Mouse (Mus musculus): ENCODE measurements at regions not wholly inside any gene's neighbourhood (a gene's known extent, or its start where the extent isn't known, plus 50 kb on each side); places are given as distances from the start of the nearest gene placed in this dataset.
"Not testable (repeated sequence)": the region's sequence is repeated elsewhere in the genome, so short reads cannot be mapped to it uniquely, and the experiment has no call there.

GRCm38 (mm10) chr9:33533101-33533810, 897.2 kb downstream of the Ets1 start:
- no peak for DNase-seq

DNA sequence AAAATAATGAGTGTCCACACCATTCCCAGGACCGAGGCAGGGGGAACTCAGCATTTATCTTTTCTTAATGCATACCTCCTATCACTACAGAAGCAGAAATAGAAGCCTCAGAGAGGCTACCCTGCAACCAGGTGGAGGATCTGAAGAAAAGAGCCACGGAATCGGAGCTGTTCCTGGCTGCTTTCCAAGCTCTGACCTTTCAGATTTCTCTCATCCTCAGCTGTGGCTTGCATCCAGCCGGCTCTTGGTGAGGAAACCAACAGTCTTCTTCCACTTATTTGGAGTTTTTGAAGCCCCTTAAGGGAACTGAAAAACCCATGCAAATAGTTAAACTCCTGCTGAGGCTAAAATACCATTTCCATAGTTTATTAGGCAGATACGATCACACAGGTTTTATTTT, 907.3 kb downstream of the Ets1 start:
- no peak for DNase-seq

DNA sequence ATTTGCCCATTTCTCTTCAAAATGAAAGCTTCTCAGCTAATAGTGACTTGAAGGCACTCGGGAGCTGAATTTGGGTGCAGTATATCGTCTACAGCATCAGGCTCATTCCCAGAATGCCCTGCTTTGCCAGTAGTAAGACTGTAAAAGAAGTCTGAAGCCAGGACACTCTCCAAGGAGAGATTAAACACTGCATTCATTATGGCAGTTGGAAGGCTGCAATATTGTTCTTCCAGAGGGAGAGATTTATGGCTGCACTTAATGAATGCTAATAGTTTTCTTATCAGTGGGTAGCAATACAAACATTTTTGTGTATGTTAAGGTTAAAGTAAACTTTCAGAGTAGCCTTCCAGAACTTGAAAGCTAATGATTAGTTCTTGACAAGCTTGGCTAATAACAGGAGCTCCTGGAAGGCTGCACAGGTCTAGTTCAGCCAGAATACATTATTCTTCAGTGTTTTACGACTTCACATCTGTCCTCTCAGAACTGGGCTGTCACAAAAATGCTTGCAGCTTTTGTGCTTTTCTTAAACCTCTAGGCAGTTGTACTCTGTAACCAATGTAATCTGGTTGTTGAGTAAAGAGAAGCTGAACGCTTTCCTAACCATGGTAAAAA, 910.2 kb downstream of the Ets1 start:
- DNase-seq = no peak

DNA sequence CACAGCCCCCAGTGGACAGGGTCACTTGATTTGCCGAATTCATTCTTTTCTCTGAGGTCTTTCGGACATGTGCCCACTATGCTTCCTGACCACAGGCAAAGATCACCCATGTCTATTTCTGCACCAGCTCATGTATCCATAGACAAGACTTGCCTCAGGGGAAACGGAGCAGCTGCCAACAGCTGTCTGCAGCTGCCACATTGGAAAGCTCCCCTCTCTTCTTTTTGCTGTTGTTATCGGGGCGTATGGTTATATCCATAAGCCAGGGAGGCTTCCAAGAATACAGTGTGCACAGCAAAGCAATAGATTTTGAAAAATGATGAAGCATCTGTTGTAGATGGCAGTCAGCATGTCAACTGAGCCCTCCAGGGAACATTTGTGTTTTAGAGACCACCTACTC, 913.4 kb downstream of the Ets1 start:
- DNase-seq = no peak

- DNase-seq = no peak
Measured at GRCm38 (mm10) chr9:33571990-33572389, 913.7 kb upstream of the Kirrel3 start.

GRCm38 (mm10) chr9:33611511-33611910, 874.2 kb upstream of the Kirrel3 start:
- DNase-seq = no peak

DNA sequence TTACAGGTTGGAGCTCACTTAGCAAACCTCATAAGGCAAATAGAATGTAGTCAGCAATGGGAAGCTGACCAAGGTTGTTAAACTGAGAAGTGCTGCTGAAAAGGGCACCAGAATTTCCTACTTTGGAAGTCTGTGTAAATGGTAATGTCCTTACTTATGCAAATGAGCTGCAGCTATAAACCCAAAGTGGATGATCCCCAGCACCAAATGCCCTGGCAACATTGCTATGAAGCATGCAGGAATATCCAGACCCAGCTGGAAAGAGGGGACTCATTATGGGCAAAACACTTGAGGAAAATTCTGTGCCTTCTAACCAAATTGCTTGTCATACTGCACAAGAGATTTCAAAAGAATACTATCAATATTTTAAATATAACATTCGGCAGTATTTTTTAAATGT, 861.3 kb upstream of the Kirrel3 start:
- no peak for DNase-seq

- no peak for DNase-seq
Measured at GRCm38 (mm10) chr9:33629731-33630473, 855.8 kb upstream of the Kirrel3 start.

- DNase-seq = no peak
Measured at GRCm38 (mm10) chr9:33662978-33663377, 822.7 kb upstream of the Kirrel3 start.

DNA sequence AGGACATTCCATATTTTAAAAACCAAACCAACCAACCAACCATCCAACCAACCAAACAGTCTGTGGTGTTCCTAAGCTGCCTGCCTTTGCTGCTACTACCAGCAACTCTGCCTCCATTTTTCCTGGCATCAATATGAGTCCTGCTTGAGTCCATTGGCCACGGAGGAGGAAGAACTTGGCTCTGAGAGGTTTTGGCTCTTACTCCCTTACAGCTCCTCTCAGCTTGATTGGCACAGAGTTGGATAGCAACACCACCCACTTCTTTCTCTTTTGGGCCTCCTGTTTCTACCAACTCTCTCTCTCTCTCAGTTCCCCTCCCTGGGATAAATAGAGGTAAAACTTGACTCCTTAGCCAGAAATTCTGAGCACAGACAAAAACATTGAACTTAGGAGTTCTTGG, 804.6 kb upstream of the Kirrel3 start:
- DNase-seq = no peak

DNA sequence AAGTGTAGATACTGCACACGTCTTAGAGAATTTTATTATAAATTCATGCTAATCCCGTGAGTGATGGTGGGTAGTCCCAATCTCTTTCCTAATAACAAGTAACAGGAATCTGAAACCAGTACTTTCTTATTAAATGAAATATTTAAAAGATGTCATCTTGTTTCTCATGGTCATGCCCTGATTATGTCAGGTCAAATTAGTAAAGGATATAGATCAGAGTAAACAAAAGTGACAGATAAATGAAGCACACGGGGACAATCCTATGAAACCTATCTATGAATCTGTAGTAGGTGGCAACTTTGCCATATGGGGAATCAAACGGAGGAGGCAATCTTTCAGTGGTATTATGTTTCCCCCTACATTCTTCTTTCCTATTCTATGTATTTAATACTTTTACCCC, 794.0 kb upstream of the Kirrel3 start:
- DNase-seq = no peak

GRCm38 (mm10) chr9:33717614-33718013, 768.1 kb upstream of the Kirrel3 start:
- no peak for DNase-seq

DNA sequence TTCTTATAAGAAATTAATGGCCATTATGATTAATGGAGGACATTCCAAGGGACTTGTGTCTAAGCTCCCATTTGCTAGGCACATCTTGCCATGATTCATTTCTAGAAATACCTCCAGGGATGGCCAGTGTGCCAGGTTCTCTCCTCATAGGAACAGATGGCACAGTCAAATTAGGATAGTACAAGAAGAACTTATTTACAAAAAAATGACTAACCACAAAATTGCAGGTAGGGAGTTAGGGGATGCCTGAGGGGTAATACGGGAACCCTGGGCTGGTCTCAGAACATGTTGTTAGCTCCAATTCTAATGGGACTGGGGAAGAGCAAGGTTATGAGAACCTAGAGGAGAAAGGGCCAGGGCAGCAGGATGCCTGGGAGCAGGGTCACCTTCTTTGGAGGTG, 760.9 kb upstream of the Kirrel3 start:
- no peak for DNase-seq

- DNase-seq = not testable (repeated sequence)
Measured at GRCm38 (mm10) chr9:33728058-33728457, 757.6 kb upstream of the Kirrel3 start.

DNA sequence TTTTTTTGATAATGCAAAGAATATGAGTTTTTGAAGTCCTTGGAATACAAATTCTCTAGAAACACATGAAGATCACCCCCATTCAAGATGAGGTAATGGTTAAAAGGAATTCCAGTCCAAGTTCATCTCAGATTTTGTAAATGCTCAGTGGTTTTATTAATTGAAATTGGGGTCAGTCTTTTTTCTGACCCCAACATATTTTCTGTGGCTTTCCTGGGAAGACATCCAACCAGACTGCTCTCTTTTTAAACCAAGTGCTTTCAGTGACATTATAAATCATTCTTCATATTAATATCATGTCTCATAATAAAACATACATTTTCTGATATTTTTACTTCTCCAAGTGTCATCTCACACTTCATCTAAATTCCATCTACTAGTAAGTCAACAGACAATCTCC, 725.0 kb upstream of the Kirrel3 start:
- no peak for DNase-seq

DNA sequence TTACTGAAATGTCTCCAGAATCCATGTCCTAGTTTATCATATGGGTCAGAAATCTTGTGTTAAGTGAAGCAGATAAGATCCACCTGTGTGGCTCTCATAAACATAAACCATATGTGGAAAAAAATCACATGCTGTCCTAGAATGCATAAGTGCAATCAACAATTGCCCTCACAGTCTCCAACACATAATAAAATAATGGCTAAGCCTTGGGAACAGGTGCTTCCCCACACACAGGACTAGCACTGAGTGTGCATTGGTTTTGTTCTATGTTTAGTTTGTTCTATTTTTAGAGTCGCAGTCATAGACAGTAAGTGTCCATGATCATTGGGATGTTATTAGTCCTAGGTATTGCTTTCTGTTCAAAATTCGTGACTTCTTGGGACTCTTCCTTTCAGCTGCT, 719.5 kb upstream of the Kirrel3 start:
- no peak for DNase-seq

- no peak for DNase-seq
Measured at GRCm38 (mm10) chr9:33769811-33770210, 715.9 kb upstream of the Kirrel3 start.

DNA sequence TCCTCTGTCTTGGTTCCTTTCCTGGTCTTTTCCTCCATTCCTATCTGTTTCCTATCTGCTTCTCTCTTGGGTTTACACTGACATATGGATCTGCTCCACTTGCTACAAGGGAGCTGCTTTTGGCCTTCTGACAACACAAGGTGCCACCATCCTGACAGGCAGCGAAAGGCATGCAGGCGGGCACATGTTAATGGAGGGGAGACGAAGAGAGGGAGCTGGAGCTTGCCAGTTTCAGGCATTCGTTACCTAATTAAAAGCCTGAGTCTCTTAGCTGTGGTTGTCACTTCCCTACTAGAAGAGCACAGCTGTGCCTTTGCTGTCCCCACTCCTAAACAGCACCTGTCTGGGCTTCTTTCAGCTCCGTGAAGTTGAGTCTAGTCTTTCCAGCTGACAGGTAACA, 711.5 kb upstream of the Kirrel3 start:
- DNase-seq = no peak

DNA sequence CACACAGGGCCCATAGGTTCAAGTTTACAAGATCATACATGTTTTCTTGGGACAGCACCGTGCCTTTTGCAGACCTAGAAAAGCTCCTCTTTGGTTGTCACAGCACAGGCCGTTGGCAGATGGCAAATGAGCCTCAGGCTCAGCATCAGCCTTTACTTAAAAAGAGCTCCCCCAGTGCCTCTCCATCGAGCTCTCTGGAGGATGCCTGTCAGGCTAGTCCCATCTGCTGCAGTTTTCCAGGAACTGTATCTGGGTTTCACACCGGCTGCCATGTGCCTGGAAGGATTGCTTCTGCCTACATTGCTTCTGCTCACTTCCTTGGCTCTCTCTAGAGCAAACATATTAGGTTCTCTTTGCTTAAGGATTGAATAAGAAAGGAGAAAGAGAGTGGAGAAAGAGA, 695.1 kb upstream of the Kirrel3 start:
- DNase-seq = no peak

GRCm38 (mm10) chr9:33800250-33800649, 685.4 kb upstream of the Kirrel3 start:
- DNase-seq = no peak

DNA sequence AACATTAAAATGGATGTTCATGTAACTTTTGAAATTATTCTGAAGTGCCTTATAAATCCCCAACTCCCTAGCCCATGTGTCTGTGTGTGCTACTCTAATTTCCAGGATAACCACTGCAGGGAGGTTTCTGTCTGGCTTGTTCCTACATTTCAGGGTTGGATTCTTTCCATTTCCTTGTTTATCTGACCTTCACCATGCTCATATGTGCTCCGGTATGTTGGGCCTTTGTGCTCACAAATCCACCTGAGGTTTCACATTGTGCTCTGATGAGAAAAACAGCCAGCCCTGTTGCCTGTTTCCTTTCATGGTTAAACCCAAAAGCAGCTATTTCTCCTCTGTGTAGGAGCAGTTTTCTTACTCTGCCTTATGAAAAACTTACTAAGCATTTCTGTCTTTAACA, 684.9 kb upstream of the Kirrel3 start:
- no peak for DNase-seq

- no peak for DNase-seq
Measured at GRCm38 (mm10) chr9:33814739-33815368, 670.8 kb upstream of the Kirrel3 start.

GRCm38 (mm10) chr9:33822574-33823394, 662.9 kb upstream of the Kirrel3 start:
- no peak for DNase-seq

Data from spleen, adult 18-20 months (tissue).